Mouse (Mus musculus) testis, adult 2 months (tissue): ENCODE results near the gene Ubc.

Experiments used
- CTCF ChIP-seq: fragments of 200-500 bp; IDR thresholded peaks from 2 replicates; pipeline ENCODE4 v1.5.1; 2012; ENCODE audit warnings: low read depth, mild to moderate bottlenecking, inconsistent platforms, low read length, moderate library complexity; ENCODE audit not compliant: control insufficient read depth, insufficient read depth, insufficient replicate concordance
- POLR2A ChIP-seq: fragments of 200-500 bp; IDR thresholded peaks from 2 replicates; pipeline ENCODE4 v1.6.1; 2012; ENCODE audit warnings: low read depth, mild to moderate bottlenecking, inconsistent platforms, low read length, moderate library complexity; ENCODE audit not compliant: control insufficient read depth

- no peak for TF ChIP-seq POLR2A
- no peak for TF ChIP-seq CTCF
Measured at GRCm38 (mm10) chr5:125372027-125372426, 18.0 kb downstream of the Ubc start.
